ENCODE assay signal across 8 mouse cellular contexts in genomic region chr11:59208153-59208831, GRCm38 (mm10). TPM values are rescaled to one million over a fixed set of nuclear protein-coding genes. Genes with fewer than 3 reads are reported as not detected.
DNase-seq lines count a peak whose midpoint lies in the region; ATAC-seq lines count a peak whose summit lies in the region.

TSS of gene 2310033P09Rik (plus strand) at chr11:59208321.

- peaks cover 72% of the 10 kb centered on the region for H3K36me3 ChIP-seq in hindbrain, embryonic 14.5 days (replicated peaks; ENCODE audit: control insufficient read depth, insufficient read depth)

- ATAC-seq in hindbrain, embryonic 14.5 days (ENCODE audit: low FRiP score): peak; percentile 88

- H3K27me3 ChIP-seq in hindbrain, embryonic 14.5 days (ENCODE audit: control insufficient read depth, insufficient read depth, low read length): no peaks in the 10 kb centered on the region

- H3K4me3 ChIP-seq in hindbrain, embryonic 14.5 days (replicated peaks; ENCODE audit: low read length): peak within 1 kb of the TSS; percentile 69

- DNase-seq in T-cell, adult 2 months (ENCODE audit: low spot score): peak; percentile 92
- DNase-seq in cerebellum, postnatal 36 days: peak; percentile 94 to 95
- DNase-seq in frontal cortex, postnatal 36 days (ENCODE audit: low spot score in 2 of 2): peak; percentile 95
- DNase-seq in hindbrain, embryonic 14.5 days (ENCODE audit: low spot score): peak; percentile 100
- peak; percentile 95 to 96 for DNase-seq in layer of hippocampus, postnatal 36 days
- DNase-seq in lung, postnatal 25 days (ENCODE audit: low spot score): peak; percentile 94
- DNase-seq in retina, adult 2 months (ENCODE audit: low read depth, low spot score): peak; percentile 92
- peak; percentile 91 for DNase-seq in thymus, postnatal 25 days

- H3K9ac ChIP-seq in hindbrain, embryonic 14.5 days: peak within 1 kb of the TSS; percentile 77

- no peaks in the 10 kb centered on the region for H3K9me3 ChIP-seq in hindbrain, embryonic 14.5 days (ENCODE audit: control insufficient read depth, low read length)

- H3K27ac ChIP-seq in hindbrain, embryonic 14.5 days: peak within 1 kb of the TSS; percentile 87

- under 1% methylated on average over 65 of the region's 67 CpGs for WGBS in hindbrain, embryonic 14.5 days

- H3K4me2 ChIP-seq in hindbrain, embryonic 14.5 days (replicated peaks): peak within 1 kb of the TSS; percentile 91

- peaks cover 17% of the 10 kb centered on the region for H3K4me1 ChIP-seq in hindbrain, embryonic 14.5 days (replicated peaks; ENCODE audit: control insufficient read depth, insufficient read depth, low read length)

RNA-seq across cellular contexts. Expression of gene 2310033P09Rik, which starts in this region (rescaled TPM):
- polyA plus RNA-seq in hindbrain, embryonic 14.5 days (2014; fragmentation: Nextera tagmentation; extraction: Ambion mirVana): 21.4 and 25.0 TPM in 2 replicates
- 10 to 100 TPM; 24.0 to 25.2 TPM for total RNA-seq in layer of hippocampus, postnatal 36 days (2021)

Comparison
In these comparisons a context has a peak if more than half of its experiments do, and no peak if none do; other contexts are left out.
1. Peak in every context shown above with its lines: DNase-seq, ATAC-seq, H3K4me3 ChIP-seq and H3K27ac ChIP-seq.